Mouse (Mus musculus): ENCODE measurements around the gene Tulp4. TPM values are rescaled to one million over a fixed set of nuclear protein-coding genes. Genes with fewer than 3 reads are reported as not detected.

Tulp4 gene
- polyA plus RNA-seq, 1 experiment = 82.0 TPM

DNA sequence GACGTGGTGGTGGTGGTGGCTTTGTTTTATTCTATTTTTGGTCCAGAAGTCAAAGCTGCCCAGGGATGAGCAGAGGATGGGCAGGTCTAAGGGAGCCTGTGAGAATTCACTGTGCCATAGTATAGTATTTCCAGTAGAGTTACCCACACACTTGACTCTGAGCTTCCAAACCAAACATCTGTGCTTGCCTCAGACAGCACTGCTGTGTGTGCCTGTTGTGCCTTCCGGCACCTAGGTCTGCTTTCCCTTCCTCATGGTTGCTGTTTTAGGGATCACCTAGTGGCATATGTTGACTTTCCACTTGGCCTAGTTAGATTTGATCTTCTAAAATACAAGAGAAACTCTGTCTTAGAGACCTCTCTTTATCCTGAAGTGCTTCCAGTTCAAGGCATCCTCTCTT, 39.0 kb downstream of the Tulp4 start:
- TF ChIP-seq POLR2A (IDR thresholded peaks at IDR 0.05; ENCODE audit: extremely low read depth, insufficient read depth, low read length) (no peak), CTCF (IDR thresholded peaks at IDR 0.05; ENCODE audit: extremely low read depth, insufficient read depth, low read length) (no peak)
- H3K27ac ChIP-seq (ENCODE audit: insufficient read depth, low read length) = no peak overlapping the region
- no peak overlapping the region for H3K4me3 ChIP-seq (ENCODE audit: insufficient read depth, low read length)

DNA sequence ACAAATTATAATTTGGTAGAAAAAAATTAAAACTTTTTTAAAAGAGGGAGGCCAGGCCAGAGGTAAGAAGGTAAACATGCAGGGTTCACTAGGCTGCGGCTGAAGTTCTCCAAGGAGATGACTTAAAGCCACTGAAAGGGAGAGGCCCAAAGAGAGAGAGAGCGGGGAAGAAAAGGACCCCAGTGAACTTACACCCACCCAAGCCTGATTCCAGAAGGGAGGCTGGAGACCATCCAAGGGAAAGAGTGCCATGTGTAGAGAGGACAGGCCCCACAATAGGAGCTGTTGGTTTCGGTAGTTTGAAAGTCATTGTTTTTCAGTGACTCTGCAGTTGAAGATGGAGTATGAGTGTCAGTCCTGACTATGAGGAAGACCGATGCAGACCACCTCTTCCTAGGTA, 46.7 kb downstream of the Tulp4 start:
- Histone ChIP-seq H3K4me3 (ENCODE audit: insufficient read depth, low read length) (no peak overlapping the region), H3K27ac (ENCODE audit: insufficient read depth, low read length) (no peak overlapping the region), H3K4me1 (ENCODE audit: control insufficient read depth, insufficient read depth, low read length) (no peaks in the 10 kb centered on the region)
- TF ChIP-seq CTCF (IDR thresholded peaks at IDR 0.05; ENCODE audit: extremely low read depth, insufficient read depth, low read length) (no peak), POLR2A (IDR thresholded peaks at IDR 0.05; ENCODE audit: extremely low read depth, insufficient read depth, low read length) (no peak)

More for the DNA sequence above, 39.0 kb downstream of the Tulp4 start:
- no peaks in the 10 kb centered on the region; the same call in 1 of the 2 replicates for H3K4me1 ChIP-seq (ENCODE audit: control insufficient read depth, insufficient read depth, low read length)

DNA sequence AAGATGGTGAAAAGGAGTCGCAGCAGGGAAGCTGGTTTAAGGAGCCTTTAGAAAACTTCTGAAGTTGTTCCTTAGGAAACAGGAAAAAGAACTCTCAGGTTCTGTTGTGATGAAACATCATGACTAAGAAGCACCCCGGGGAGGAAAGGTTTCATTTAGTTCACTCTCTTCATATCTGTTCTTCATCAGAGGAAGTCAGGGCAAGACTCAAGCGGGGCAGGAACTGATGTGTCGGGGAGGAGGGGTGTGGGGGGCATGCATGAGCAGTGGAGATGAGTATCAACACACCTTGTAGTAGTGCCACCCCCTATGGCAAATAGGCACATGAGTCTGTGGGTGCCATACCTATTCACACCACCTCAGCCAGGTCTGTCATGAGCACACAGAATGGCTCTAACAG, 47.3 kb downstream of the Tulp4 start:
- Histone ChIP-seq H3K4me3 (ENCODE audit: insufficient read depth, low read length) (no peak overlapping the region), H3K27ac (ENCODE audit: insufficient read depth, low read length) (no peak overlapping the region), H3K4me1 (ENCODE audit: control insufficient read depth, insufficient read depth, low read length) (no peaks in the 10 kb centered on the region)
- TF ChIP-seq CTCF (IDR thresholded peaks at IDR 0.05; ENCODE audit: extremely low read depth, insufficient read depth, low read length) (no peak), POLR2A (IDR thresholded peaks at IDR 0.05; ENCODE audit: extremely low read depth, insufficient read depth, low read length) (no peak)

DNA sequence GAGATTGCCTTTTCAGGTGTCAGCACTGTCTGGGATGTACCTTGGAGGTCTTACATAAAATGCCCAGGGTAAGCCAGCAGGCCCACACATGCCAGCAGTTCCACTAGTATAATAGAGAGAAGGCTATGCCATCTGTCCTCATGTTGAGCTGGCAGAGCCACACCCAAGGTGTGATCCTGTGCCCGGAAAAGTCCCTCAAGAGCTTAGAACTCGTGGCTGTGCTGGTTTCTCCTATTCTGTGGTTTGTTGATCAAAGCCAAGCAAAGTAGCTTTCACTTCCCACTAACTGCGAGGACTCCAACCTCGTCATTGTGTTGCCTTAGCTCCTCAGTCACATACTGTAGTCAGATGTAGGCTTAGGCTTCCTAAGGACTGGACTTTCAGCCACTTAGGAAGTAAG, 48.1 kb downstream of the Tulp4 start:
- Histone ChIP-seq H3K27ac (ENCODE audit: insufficient read depth, low read length) (no peak overlapping the region), H3K4me1 (ENCODE audit: control insufficient read depth, insufficient read depth, low read length) (no peaks in the 10 kb centered on the region), H3K4me3 (ENCODE audit: insufficient read depth, low read length) (no peak overlapping the region)
- TF ChIP-seq POLR2A (IDR thresholded peaks at IDR 0.05; ENCODE audit: extremely low read depth, insufficient read depth, low read length) (no peak), CTCF (IDR thresholded peaks at IDR 0.05; ENCODE audit: extremely low read depth, insufficient read depth, low read length) (no peak)

DNA sequence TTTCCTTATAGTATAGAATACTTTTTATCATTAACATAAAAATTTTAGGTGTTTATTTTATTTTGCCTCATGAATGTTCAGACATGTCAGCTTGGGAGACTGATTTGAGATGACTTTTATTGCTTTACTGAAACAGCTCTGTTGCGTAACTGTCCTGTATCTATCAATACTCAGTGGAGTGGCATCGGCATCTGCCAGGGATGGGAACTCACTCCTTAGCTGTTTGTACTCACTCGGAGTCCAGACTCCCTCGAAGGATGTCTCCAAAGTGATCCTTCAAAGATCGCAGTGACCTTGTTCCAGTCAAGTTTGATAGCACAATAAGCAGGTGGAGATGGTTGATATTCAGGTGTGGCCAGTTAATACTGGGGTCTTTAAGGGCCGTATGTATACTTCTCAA, 54.3 kb downstream of the Tulp4 start:
- no peak overlapping the region for H3K27ac ChIP-seq (ENCODE audit: insufficient read depth, low read length)
- no peak overlapping the region for H3K4me3 ChIP-seq (ENCODE audit: insufficient read depth, low read length)

DNA sequence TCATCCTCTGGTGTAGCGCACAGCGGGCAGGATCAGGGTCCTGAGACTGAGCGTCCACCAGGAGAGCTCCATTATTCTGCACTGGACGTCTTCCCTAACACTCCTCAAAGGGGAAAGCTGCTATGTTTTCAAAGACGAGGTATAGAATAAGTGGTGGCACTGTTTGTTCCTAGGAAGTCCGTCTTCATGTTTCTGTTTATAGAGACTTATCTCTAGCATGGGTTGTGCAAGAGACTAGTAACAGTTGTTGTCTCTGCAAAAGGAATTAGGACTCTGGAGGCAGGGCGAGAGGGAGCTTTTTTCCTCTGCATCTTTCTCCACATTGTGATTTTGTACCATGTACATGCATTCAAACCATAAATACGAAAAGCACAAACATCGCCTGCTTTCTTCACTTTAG, 55.7 kb downstream of the Tulp4 start:
- Histone ChIP-seq H3K27ac (ENCODE audit: insufficient read depth, low read length) (no peak overlapping the region), H3K4me3 (ENCODE audit: insufficient read depth, low read length) (no peak overlapping the region), H3K4me1 (ENCODE audit: control insufficient read depth, insufficient read depth, low read length) (no peaks in the 10 kb centered on the region; the same call in 1 of the 2 replicates)
- no peak for TF ChIP-seq CTCF (IDR thresholded peaks at IDR 0.05; ENCODE audit: extremely low read depth, insufficient read depth, low read length)
- TF ChIP-seq POLR2A (IDR thresholded peaks at IDR 0.05; ENCODE audit: extremely low read depth, insufficient read depth, low read length) = no peak

More for the DNA sequence above, 54.3 kb downstream of the Tulp4 start:
- no peaks in the 10 kb centered on the region; the same call in 1 of the 2 replicates for H3K4me1 ChIP-seq (ENCODE audit: control insufficient read depth, insufficient read depth, low read length)
- TF ChIP-seq CTCF (IDR thresholded peaks at IDR 0.05; ENCODE audit: extremely low read depth, insufficient read depth, low read length) = no peak
- no peak for TF ChIP-seq POLR2A (IDR thresholded peaks at IDR 0.05; ENCODE audit: extremely low read depth, insufficient read depth, low read length)

DNA sequence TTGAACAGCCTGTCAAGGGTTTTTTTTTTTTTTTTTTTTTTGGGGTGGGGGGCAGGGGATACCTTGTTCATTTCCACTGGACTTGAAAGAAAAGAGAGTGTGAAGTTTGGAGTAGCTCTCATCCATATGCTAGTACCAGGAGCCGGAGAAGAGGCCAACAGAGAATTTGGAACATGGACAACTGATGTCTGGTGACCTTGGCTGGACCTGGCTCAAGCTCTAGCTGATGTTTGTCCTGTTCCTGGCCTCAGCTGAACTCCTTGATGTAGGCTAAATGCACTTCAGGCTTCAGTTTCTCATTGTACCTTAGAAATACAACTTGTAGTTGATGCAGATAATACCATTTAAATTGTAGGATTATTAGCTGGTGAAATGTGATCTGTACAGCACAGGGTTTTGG, 56.5 kb downstream of the Tulp4 start:
- Histone ChIP-seq H3K4me3 (ENCODE audit: insufficient read depth, low read length) (no peak overlapping the region), H3K27ac (ENCODE audit: insufficient read depth, low read length) (no peak overlapping the region), H3K4me1 (ENCODE audit: control insufficient read depth, insufficient read depth, low read length) (no peaks in the 10 kb centered on the region; the same call in 1 of the 2 replicates)
- no peak for TF ChIP-seq POLR2A (IDR thresholded peaks at IDR 0.05; ENCODE audit: extremely low read depth, insufficient read depth, low read length)
- TF ChIP-seq CTCF (IDR thresholded peaks at IDR 0.05; ENCODE audit: extremely low read depth, insufficient read depth, low read length) = no peak

DNA sequence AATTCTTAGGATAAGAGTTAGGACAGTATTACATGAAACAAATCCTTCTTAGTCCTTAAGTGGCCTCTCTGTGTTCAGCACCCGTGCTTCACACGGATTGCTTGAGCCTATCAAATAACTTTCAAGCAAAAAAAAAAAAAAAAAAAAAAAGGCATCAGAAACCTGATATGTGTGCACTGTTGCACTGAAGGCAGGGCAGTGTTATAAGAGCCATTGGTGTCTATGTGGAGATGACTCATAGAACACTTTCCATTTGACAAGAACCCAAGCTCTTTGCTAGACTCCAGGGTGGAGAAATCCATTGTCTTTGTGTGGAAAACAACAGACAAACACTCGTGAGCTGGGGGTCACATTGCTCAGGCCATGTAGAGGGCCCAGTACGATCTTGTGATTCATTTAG, 58.7 kb downstream of the Tulp4 start:
- H3K4me3 ChIP-seq (ENCODE audit: insufficient read depth, low read length) = no peak overlapping the region
- H3K4me1 ChIP-seq (ENCODE audit: control insufficient read depth, insufficient read depth, low read length) = no peaks in the 10 kb centered on the region; the same call in 1 of the 2 replicates
- H3K27ac ChIP-seq (ENCODE audit: insufficient read depth, low read length) = no peak overlapping the region
- no peak for TF ChIP-seq POLR2A (IDR thresholded peaks at IDR 0.05; ENCODE audit: extremely low read depth, insufficient read depth, low read length)

DNA sequence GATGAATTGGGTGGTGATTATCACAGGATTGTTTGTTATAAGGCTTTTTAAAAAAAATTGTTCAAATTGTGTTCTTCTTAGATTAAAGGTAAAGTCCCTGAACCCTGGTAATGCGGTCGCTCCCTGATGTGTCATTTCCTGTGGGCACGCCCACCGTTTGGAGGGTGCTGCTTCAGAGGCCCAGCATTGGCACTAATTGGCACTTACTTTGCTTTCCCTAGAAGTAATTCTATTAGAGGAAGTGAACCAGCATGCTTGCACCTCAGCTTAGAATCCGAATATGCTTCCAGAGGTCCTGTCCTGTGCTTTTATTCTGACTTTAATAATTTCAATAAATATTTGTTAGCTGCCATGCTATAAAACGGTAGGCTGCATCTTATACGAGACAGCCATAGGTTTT, 66.2 kb downstream of the Tulp4 start:
- H3K4me1 ChIP-seq (ENCODE audit: control insufficient read depth, insufficient read depth, low read length) = peaks cover 4% of the 10 kb centered on the region
- H3K4me3 ChIP-seq (ENCODE audit: insufficient read depth, low read length) = no peak overlapping the region
- TF ChIP-seq POLR2A (IDR thresholded peaks at IDR 0.05; ENCODE audit: extremely low read depth, insufficient read depth, low read length) = no peak
- no peak for TF ChIP-seq CTCF (IDR thresholded peaks at IDR 0.05; ENCODE audit: extremely low read depth, insufficient read depth, low read length)
- no peak overlapping the region for H3K27ac ChIP-seq (ENCODE audit: insufficient read depth, low read length)

DNA sequence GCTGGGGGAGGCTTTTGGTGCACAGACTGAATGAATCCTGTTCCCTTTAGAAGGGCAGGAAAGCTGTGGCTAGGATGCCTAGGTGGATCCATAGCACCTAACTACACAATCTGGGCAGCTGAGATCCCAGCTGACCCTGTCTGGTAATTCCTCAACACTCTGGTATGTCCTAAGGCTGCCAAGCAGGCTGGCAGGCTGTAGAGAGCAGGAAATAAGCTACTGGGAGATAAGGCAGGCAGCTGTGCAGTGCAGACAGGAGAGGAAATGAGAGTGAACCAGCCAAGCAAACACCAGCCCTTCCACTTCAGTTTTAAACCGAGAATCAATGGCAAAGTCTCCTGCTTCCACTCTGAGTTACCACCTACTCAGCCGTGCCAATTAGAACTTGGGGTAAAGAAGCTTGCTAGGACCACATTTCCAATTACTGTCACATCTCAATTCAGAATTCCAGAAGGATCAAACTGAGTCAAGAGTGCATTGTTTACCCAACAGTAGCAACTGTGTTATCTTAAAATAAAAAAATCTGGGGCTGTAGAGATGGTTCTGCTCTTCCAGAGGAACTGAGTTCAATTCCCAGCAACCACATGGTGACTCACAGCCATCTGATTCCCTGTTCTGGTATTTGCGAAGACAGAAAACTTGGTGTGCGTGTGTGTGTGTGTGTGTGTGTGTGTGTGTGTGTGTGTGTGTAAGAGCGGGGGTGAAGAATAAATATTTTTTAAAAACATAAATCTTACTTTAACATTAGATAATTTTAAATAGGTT, 66.9 kb downstream of the Tulp4 start:
- Histone ChIP-seq H3K27ac (ENCODE audit: insufficient read depth, low read length) (no peak overlapping the region), H3K4me3 (ENCODE audit: insufficient read depth, low read length) (no peak overlapping the region), H3K4me1 (ENCODE audit: control insufficient read depth, insufficient read depth, low read length) (peaks cover 4% of the 10 kb centered on the region)
- TF ChIP-seq POLR2A (IDR thresholded peaks at IDR 0.05; ENCODE audit: extremely low read depth, insufficient read depth, low read length) = no peak
- TF ChIP-seq CTCF (IDR thresholded peaks at IDR 0.05; ENCODE audit: extremely low read depth, insufficient read depth, low read length) = no peak
